Mouse (Mus musculus): ENCODE measurements at regions not wholly inside any gene's neighbourhood (a gene's known extent, or its start where the extent isn't known, plus 50 kb on each side); places are given as distances from the start of the nearest gene placed in this dataset.

- Histone ChIP-seq H3K9me3 (replicated peaks) (peaks cover 25% of the 10 kb centered on the region), H3K36me3 (replicated peaks) (no peaks in the 10 kb centered on the region), H3K4me3 (ENCODE audit: low read depth, low read length) (no peak overlapping the region), H3K27me3 (ENCODE audit: insufficient read depth, low read length) (no peaks in the 10 kb centered on the region), H3K4me1 (ENCODE audit: insufficient read depth, low read depth, low read length) (no peaks in the 10 kb centered on the region)
- TF ChIP-seq POLR2AphosphoS5 (IDR thresholded peaks at IDR 0.05; ENCODE audit: insufficient replicate concordance, low read depth, low read length) (no peak), CTCF (IDR thresholded peaks at IDR 0.05; ENCODE audit: low read depth, low read length) (no peak), GATA1 (IDR thresholded peaks at IDR 0.05; ENCODE audit: borderline replicate concordance, low read length) (no peak), TAL1 (conservative IDR thresholded peaks at IDR 0.05; ENCODE audit: low read depth, low read length) (no peak)
- ATAC-seq (ENCODE audit: extremely low read depth, insufficient number of reproducible peaks, low FRiP score, poor library complexity, severe bottlenecking) (no peak), DNase-seq (ENCODE audit: low spot score) (no peak)
These were observed 155.3 kb downstream of the Olfm4 start for GRCm38 (mm10) chr14:80138991-80139791.

DNA sequence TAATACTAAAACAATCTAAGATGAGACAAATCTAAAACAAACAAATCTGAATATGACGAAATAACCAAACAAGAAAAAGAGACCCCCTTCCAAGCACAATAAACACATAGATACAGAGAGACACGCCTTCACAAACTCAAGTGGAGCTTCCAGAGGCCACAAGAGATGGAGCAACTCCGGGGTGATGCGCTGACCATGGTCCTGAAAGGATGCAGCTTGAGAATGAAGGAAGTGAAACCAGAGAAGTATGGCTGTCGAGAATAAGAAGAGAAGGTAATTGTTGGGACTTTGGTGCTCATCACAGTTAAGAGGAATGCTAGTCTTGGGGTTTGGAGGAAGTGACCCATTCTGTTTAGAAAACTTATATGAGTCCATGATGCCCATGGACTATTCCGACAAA lies 173.1 kb downstream of the Olfm4 start:
- Histone ChIP-seq H3K27me3 (ENCODE audit: insufficient read depth, low read length) (no peaks in the 10 kb centered on the region), H3K4me1 (ENCODE audit: insufficient read depth, low read depth, low read length) (no peaks in the 10 kb centered on the region), H3K9me3 (replicated peaks) (peaks cover 7% of the 10 kb centered on the region; the same call in 1 of the 2 replicates), H3K4me3 (ENCODE audit: low read depth, low read length) (no peak overlapping the region), H3K36me3 (replicated peaks) (no peaks in the 10 kb centered on the region)
- TF ChIP-seq TAL1 (conservative IDR thresholded peaks at IDR 0.05; ENCODE audit: low read depth, low read length) = no peak
- TF ChIP-seq GATA2 (IDR thresholded peaks at IDR 0.05; ENCODE audit: borderline replicate concordance, low read depth, low read length) = no peak
- no peak for TF ChIP-seq POLR2AphosphoS5 (IDR thresholded peaks at IDR 0.05; ENCODE audit: insufficient replicate concordance, low read depth, low read length)
- TF ChIP-seq GATA1 (IDR thresholded peaks at IDR 0.05; ENCODE audit: borderline replicate concordance, low read length) = no peak
- no peak for TF ChIP-seq CTCF (IDR thresholded peaks at IDR 0.05; ENCODE audit: low read depth, low read length)
- ATAC-seq (ENCODE audit: extremely low read depth, insufficient number of reproducible peaks, low FRiP score, poor library complexity, severe bottlenecking) (no peak), DNase-seq (ENCODE audit: low spot score) (no peak)

DNA sequence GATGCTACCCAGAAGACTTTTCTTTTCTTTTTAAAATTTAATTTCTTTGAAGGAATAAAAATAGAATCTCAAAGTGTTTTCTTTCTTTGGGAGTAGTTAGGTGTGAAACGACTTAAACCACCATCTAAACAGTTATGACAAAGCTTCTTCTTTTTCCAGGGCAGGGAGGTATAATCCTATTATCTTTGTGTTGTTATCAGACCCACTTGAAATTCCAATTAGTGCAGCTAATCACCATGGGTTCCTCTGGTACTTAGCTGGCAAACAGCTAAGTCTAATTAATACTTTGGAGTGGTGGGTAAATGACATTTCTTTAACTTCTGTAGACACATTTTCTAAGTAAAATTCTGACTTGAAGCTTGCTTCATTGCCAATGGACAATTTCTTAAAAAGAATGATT lies 185.3 kb downstream of the Olfm4 start:
- no peaks in the 10 kb centered on the region for H3K27me3 ChIP-seq (ENCODE audit: insufficient read depth, low read length)
- H3K4me1 ChIP-seq (ENCODE audit: insufficient read depth, low read depth, low read length) = no peaks in the 10 kb centered on the region
- TF ChIP-seq TAL1 (conservative IDR thresholded peaks at IDR 0.05; ENCODE audit: low read depth, low read length) (no peak), CTCF (IDR thresholded peaks at IDR 0.05; ENCODE audit: low read depth, low read length) (no peak), POLR2AphosphoS5 (IDR thresholded peaks at IDR 0.05; ENCODE audit: insufficient replicate concordance, low read depth, low read length) (no peak), GATA1 (IDR thresholded peaks at IDR 0.05; ENCODE audit: borderline replicate concordance, low read length) (no peak)

DNA sequence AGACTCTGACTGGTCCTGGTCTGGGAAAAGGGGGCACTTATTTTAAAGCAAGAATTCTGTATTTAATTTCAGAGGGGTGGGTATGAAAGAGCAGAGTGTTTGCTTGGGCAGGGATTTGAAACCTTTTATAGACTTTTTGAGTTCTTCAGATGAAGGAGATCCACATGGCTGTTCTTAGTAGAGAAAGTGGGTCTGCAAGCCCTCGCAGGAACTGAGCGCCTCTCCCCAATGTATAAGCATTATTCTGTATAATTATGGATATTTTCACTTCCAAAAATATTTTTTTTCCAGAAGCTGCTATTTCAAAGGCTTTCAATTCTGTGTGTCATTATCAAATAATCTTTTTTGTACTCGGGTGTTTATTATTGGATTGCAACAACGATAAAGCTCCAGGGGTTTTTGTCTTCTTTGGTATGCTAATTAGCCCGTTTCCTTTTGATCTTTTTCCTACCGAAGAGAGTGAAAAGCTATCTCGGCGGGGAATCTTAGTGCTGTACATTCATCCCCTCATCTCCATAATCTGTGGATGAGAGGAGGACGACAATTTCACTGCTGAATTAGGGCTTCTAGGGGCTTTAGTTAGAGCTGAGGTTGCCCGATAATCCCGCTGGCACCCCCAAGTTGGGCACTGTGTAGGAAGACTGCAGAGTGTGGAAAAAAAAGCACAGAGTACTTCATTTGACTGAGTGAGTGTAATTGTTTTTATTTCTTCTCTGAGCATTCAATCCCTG lies 186.7 kb downstream of the Olfm4 start:
- no peak for ATAC-seq (ENCODE audit: extremely low read depth, insufficient number of reproducible peaks, low FRiP score, poor library complexity, severe bottlenecking)
- H3K4me1 ChIP-seq (ENCODE audit: insufficient read depth, low read depth, low read length) = no peaks in the 10 kb centered on the region
- no peaks in the 10 kb centered on the region for H3K27me3 ChIP-seq (ENCODE audit: insufficient read depth, low read length)
- H3K36me3 ChIP-seq (replicated peaks) = no peaks in the 10 kb centered on the region
- no peak for TF ChIP-seq POLR2AphosphoS5 (IDR thresholded peaks at IDR 0.05; ENCODE audit: insufficient replicate concordance, low read depth, low read length)
- no peak for TF ChIP-seq GATA1 (IDR thresholded peaks at IDR 0.05; ENCODE audit: borderline replicate concordance, low read length)
- no peak for TF ChIP-seq GATA2 (IDR thresholded peaks at IDR 0.05; ENCODE audit: borderline replicate concordance, low read depth, low read length)
- no peak for TF ChIP-seq CTCF (IDR thresholded peaks at IDR 0.05; ENCODE audit: low read depth, low read length)
- no peak for TF ChIP-seq TAL1 (conservative IDR thresholded peaks at IDR 0.05; ENCODE audit: low read depth, low read length)
- no peak for DNase-seq (ENCODE audit: low spot score)
- peaks cover 23% of the 10 kb centered on the region for H3K9me3 ChIP-seq (replicated peaks)
- no peak overlapping the region for H3K4me3 ChIP-seq (ENCODE audit: low read depth, low read length)

More for the DNA sequence above, 185.3 kb downstream of the Olfm4 start:
- ATAC-seq (ENCODE audit: extremely low read depth, insufficient number of reproducible peaks, low FRiP score, poor library complexity, severe bottlenecking) (no peak), DNase-seq (ENCODE audit: low spot score) (no peak)
- no peaks in the 10 kb centered on the region for H3K36me3 ChIP-seq (replicated peaks)
- no peak overlapping the region for H3K4me3 ChIP-seq (ENCODE audit: low read depth, low read length)
- H3K9me3 ChIP-seq (replicated peaks) = peaks cover 24% of the 10 kb centered on the region

GRCm38 (mm10) chr14:80172799-80173484 lies 189.1 kb downstream of the Olfm4 start:
- H3K9me3 ChIP-seq (replicated peaks) = peaks cover 27% of the 10 kb centered on the region
- H3K36me3 ChIP-seq (replicated peaks) = no peaks in the 10 kb centered on the region
- ATAC-seq (ENCODE audit: extremely low read depth, insufficient number of reproducible peaks, low FRiP score, poor library complexity, severe bottlenecking) (no peak), DNase-seq (ENCODE audit: low spot score) (no peak)
- H3K4me3 ChIP-seq (ENCODE audit: low read depth, low read length) = no peak overlapping the region
- no peaks in the 10 kb centered on the region for H3K27me3 ChIP-seq (ENCODE audit: insufficient read depth, low read length)
- H3K4me1 ChIP-seq (ENCODE audit: insufficient read depth, low read depth, low read length) = no peaks in the 10 kb centered on the region
- TF ChIP-seq POLR2AphosphoS5 (IDR thresholded peaks at IDR 0.05; ENCODE audit: insufficient replicate concordance, low read depth, low read length) (no peak), TAL1 (conservative IDR thresholded peaks at IDR 0.05; ENCODE audit: low read depth, low read length) (no peak), GATA1 (IDR thresholded peaks at IDR 0.05; ENCODE audit: borderline replicate concordance, low read length) (no peak), CTCF (IDR thresholded peaks at IDR 0.05; ENCODE audit: low read depth, low read length) (no peak), GATA2 (IDR thresholded peaks at IDR 0.05; ENCODE audit: borderline replicate concordance, low read depth, low read length) (no peak)

GRCm38 (mm10) chr14:80176464-80176863 lies 192.6 kb downstream of the Olfm4 start:
- DNase-seq (ENCODE audit: low spot score) = no peak
- no peak for ATAC-seq (ENCODE audit: extremely low read depth, insufficient number of reproducible peaks, low FRiP score, poor library complexity, severe bottlenecking)
- Histone ChIP-seq H3K27me3 (ENCODE audit: insufficient read depth, low read length) (no peaks in the 10 kb centered on the region), H3K4me1 (ENCODE audit: insufficient read depth, low read depth, low read length) (no peaks in the 10 kb centered on the region), H3K36me3 (replicated peaks) (no peaks in the 10 kb centered on the region), H3K4me3 (ENCODE audit: low read depth, low read length) (no peak overlapping the region), H3K9me3 (replicated peaks) (peaks cover 24% of the 10 kb centered on the region)
- TF ChIP-seq TAL1 (conservative IDR thresholded peaks at IDR 0.05; ENCODE audit: low read depth, low read length) = no peak
- no peak for TF ChIP-seq POLR2AphosphoS5 (IDR thresholded peaks at IDR 0.05; ENCODE audit: insufficient replicate concordance, low read depth, low read length)
- no peak for TF ChIP-seq GATA1 (IDR thresholded peaks at IDR 0.05; ENCODE audit: borderline replicate concordance, low read length)
- no peak for TF ChIP-seq CTCF (IDR thresholded peaks at IDR 0.05; ENCODE audit: low read depth, low read length)
- no peak for TF ChIP-seq GATA2 (IDR thresholded peaks at IDR 0.05; ENCODE audit: borderline replicate concordance, low read depth, low read length)
